Mouse (Mus musculus) cortical plate, adult 2 months (tissue): Measurements from ENCODE around the gene Ptprg. TPM values are rescaled to one million over a fixed set of nuclear protein-coding genes. Genes with fewer than 3 reads are reported as not detected.

ENCODE experiments used
- H3K27ac ChIP-seq: fragments of 200-500 bp; 2 replicates; pipeline ENCODE4 v1.5.1; 2012; ENCODE audit warnings: low read length, control low read depth, inconsistent platforms; ENCODE audit not compliant: insufficient read depth
- H3K4me1 ChIP-seq: fragments of 200-500 bp; 2 replicates; pipeline ENCODE4 v1.6.1; 2011; ENCODE audit warnings: low read length; ENCODE audit not compliant: control insufficient read depth, insufficient read depth
- H3K4me3 ChIP-seq: fragments of 200-500 bp; 2 replicates; pipeline ENCODE4 v1.5.1; 2011; ENCODE audit warnings: mild to moderate bottlenecking, low read length, control low read depth; ENCODE audit not compliant: insufficient read depth
- CTCF ChIP-seq: fragments of 200-500 bp; IDR thresholded peaks from 2 replicates; pipeline ENCODE4 v1.5.1; 2011; ENCODE audit warnings: mild to moderate bottlenecking, control low read depth, low read length; ENCODE audit not compliant: insufficient read depth; ENCODE audit errors: extremely low read depth
- POLR2A ChIP-seq: fragments of 200-500 bp; IDR thresholded peaks from 2 replicates; pipeline ENCODE4 v1.6.1; 2011; ENCODE audit warnings: mild to moderate bottlenecking, low read length, control low read depth; ENCODE audit not compliant: insufficient read depth; ENCODE audit errors: extremely low read depth
- polyA plus RNA-seq: library from polyadenylated mRNA; depleted of rRNA; stranded (reverse); fragments of >200 nt; gene quantifications from 2 replicates; pipeline ENCODE4 v1.2.3, GENCODE M21; 2012

Gene Ptprg
- polyA plus RNA-seq, 1 experiment: 27.9 TPM

DNA sequence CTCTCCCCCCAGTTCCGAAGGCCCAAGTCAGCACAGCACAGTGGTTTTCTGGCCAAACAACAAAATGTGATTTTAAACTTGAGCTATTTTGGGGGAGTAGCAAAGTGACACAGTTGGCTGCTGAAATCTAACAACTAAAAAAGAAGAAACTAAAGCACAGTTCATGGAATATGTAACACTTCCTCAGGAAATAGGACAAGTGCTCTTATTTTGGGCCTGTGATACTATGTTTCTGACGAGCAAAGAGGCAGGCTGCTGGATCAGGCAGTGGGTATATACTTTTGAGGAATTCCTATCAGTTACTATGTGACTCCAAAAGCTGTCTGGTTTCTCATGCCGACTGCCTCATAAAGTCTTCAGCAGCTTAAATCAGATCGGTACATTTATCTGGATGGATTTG is 8.1 kb downstream of the Ptprg start:
- TF ChIP-seq POLR2A (no peak), CTCF (no peak)
- H3K27ac ChIP-seq: no peak overlapping the region
- H3K4me3 ChIP-seq: no peak overlapping the region
- H3K4me1 ChIP-seq: peaks cover 2% of the 10 kb centered on the region

DNA sequence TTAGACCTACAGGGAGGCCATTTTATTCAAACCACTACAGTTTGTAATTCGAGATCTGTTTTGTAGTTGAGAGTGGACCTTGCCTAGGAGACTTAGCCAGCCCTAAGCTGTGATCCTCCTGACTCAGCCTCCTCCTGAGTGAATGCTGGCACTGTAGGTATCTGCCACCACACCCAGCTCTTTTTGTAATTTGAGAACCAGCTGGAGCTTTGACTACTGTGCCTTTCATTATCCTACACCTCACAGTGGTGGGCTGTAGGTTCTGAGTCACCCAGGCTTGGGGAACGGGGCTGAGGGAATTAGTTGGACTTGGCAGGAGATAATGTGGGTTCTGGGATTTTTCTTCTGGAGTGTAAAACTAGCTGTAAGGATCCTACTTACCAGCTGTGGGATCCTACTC is 9.5 kb downstream of the Ptprg start:
- H3K4me1 ChIP-seq: peaks cover 2% of the 10 kb centered on the region
- no peak for TF ChIP-seq POLR2A
- TF ChIP-seq CTCF: no peak
- no peak overlapping the region for H3K4me3 ChIP-seq

DNA sequence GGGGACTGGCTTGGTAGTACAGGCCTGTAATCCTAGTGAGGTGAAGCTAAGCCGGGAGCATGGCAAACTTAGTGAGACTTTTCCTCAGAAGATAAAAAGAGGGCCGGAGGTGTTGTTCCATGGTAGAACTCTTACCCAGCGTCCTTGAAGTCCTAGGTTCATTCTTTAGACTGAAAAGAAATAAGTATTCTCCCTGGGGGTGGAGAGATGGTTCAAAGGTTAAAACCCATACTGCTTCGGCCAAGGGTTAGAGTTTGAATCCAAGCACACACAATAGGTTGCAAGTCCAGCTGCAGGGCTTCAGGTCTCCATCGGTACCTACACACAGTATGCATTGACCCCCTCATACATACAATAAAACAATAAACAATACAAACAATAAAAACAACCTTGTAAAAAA is 10.3 kb downstream of the Ptprg start:
- Histone ChIP-seq H3K27ac (no peak overlapping the region), H3K4me3 (no peak overlapping the region), H3K4me1 (peaks cover 2% of the 10 kb centered on the region)
- TF ChIP-seq CTCF: no peak
- no peak for TF ChIP-seq POLR2A

More for the DNA sequence above, 9.5 kb downstream of the Ptprg start:
- no peak overlapping the region for H3K27ac ChIP-seq

DNA sequence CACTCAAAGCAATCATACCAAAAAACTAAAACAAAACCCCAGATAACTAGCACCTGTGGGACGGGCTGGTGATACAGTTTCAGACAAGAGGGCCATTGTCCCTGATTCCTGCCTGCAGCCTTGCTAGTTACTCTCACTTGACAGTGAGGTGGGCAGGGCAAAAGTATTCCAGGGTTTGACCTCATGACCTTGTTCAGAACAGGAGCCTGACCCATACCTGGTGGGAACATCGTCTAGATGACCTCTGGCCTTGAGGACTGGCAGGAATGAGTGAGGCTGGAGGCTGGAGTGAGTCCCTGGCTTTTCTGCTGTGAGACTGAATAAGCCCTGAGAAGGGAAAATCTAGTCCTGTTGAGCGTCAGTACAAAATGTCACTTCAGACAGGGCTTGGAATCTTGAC is 11.1 kb downstream of the Ptprg start:
- H3K4me3 ChIP-seq: no peak overlapping the region
- TF ChIP-seq POLR2A: no peak
- no peak for TF ChIP-seq CTCF
- H3K27ac ChIP-seq: no peak overlapping the region
- H3K4me1 ChIP-seq: peaks cover 2% of the 10 kb centered on the region

DNA sequence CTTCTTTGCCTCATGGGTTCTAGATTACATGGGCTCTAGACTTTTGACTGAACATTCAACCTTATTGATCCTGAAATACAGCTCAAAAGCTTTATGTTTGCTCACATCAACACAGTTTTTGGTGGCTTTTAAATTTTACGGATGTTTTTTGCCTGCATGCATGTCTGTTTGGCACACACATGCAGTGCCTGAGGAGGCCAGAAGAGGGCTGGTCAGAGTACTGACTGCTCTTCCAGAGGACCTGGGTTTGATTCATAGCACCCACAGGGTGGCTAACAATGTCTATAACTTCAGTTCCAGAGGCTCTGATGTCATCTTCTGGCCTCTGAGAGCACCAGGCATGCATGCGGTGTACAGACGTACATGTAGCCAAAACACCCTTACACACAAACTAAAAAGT is 12.0 kb downstream of the Ptprg start:
- H3K4me1 ChIP-seq: peaks cover 2% of the 10 kb centered on the region
- H3K27ac ChIP-seq: no peak overlapping the region
- TF ChIP-seq POLR2A: no peak
- 0 out of 2 replicates have a peak, but pooled peaks have one; percentile 7 for TF ChIP-seq CTCF
- no peak overlapping the region for H3K4me3 ChIP-seq

DNA sequence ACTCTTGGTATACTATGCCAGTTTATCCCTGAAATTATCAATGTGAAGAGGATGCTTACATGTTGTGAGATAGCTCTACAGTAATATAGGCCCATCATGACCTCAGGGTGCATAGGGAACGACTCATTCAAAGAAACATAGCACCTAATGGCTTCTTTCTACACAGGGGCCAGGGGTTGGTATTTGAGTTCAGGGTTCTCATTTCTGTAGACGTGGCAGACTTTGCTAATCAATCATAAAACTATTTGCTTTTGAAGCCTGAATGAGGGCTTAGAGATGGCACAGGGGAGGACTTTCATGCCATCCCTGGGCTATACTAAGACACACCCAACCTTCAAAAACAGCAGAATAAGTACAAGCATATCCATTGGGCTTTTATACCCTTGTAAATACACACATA is 16.4 kb downstream of the Ptprg start:
- Histone ChIP-seq H3K27ac (no peak overlapping the region), H3K4me3 (no peak overlapping the region), H3K4me1 (0 out of 2 replicates have a peak, but pooled peaks cover 2% of the 10 kb centered on the region)
- TF ChIP-seq POLR2A (no peak), CTCF (no peak)

DNA sequence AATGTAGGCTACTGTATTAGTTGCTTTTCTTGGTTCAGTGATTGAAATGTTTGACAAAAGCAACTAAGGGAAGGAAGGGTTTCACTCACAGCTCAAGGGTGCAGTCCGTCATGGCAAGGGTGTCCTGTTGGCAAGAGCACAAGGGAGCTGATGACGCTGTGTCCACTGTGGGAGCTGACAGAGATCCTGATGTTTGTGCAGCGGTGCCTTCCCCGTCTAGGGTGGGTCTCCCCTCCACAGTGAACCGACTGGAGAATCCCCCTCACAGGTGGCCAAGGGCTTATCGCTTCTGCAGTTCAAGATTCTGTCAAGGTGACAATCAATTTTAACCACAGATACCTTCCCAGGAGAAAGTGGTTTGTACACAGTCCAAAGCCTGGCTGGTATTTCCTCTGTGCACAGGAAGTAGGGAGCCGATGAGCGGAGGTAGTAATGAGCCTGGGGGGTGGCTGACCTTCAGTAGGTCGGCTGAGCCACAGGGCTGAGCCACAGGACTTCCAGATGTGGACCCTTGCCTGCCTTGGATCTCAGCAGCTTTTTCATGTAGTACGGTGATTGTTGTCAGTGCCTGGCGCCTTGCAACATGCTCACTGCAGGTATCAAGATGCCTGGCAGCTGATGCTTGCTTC is 18.5 kb downstream of the Ptprg start:
- no peak overlapping the region for H3K27ac ChIP-seq

DNA sequence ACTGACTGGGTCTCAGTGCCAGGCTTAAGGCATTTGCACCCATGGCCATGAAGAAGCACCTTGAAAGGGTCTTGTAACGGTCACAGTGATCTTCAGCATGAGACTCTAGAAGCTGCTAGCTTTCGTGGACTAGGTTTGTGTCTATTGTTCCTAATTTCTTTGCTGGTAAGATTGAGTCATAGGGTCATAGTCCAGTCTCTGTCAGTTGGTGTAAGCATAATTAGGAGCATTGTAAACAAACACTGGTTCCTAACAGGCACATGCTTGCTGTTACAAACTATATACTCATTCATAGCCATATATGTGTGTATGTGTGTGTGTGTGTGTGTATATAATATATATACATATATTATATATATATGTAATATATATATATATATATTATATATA is 19.1 kb downstream of the Ptprg start:
- Histone ChIP-seq H3K4me1 (0 out of 2 replicates have a peak, but pooled peaks cover 4% of the 10 kb centered on the region), H3K4me3 (no peak overlapping the region), H3K27ac (no peak overlapping the region)
- TF ChIP-seq CTCF: no peak
- TF ChIP-seq POLR2A: no peak

More for the DNA sequence above, 18.5 kb downstream of the Ptprg start:
- no peak overlapping the region for H3K4me3 ChIP-seq
- TF ChIP-seq CTCF (no peak), POLR2A (no peak)
- H3K4me1 ChIP-seq: 0 out of 2 replicates have a peak, but pooled peaks cover 4% of the 10 kb centered on the region

DNA sequence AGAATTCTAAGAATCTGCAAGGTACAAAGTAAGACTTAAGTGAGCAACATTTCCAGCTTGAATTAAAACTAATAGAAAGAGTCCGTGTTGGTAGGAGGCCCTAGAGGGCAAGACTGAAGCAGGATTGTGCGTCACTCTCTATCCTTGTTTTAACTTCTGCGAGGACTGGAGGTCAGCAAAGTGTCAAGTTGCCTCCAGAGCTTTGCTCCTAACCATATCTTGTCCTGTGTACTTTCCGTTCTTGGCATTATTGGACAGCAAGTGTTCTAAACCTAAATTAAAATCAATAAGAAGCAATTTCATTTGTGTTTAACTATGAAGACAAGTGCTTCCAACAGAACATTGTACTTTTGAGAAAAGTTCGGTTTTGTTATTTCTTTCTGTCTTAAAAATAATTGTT is 20.4 kb downstream of the Ptprg start:
- Histone ChIP-seq H3K4me1 (0 out of 2 replicates have a peak, but pooled peaks cover 4% of the 10 kb centered on the region), H3K4me3 (no peak overlapping the region), H3K27ac (no peak overlapping the region)
- TF ChIP-seq POLR2A: no peak
- TF ChIP-seq CTCF: no peak

DNA sequence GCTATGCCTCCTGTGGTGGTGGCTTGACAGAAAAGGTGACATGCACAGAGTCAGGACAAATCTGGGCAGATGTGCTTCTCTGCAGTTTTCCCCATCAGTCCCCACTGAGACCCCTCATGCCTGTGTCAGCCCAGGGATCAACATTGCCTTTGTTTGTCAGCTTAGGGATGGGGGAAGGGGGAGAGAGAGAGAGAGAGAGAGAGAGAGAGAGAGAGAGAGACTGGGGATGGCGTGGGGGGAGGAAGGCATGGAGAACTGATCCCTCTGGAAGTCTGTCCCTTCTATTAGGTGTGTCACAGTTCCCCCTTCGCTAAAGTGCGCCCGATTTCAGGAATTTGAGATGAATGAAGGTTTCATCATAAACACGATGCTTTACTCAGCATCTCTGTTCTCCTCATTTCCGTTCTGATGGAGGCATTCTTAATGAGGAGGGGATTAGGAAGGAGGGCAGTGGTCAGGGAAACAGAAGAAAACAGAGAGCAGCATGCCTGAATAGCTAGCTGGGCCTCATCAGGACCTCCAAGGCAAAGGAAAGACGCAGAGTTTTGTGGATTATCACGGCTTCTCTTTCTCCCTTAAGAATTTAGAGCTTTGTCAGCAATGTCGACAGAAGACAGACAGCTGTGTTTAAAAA is 24.1 kb downstream of the Ptprg start:
- H3K27ac ChIP-seq: no peak overlapping the region
- TF ChIP-seq CTCF (no peak), POLR2A (no peak)

More for the DNA sequence above, 24.1 kb downstream of the Ptprg start:
- Histone ChIP-seq H3K4me3 (no peak overlapping the region), H3K4me1 (0 out of 2 replicates have a peak, but pooled peaks cover 4% of the 10 kb centered on the region)
